Mouse (Mus musculus) hematopoietic stem cell, adult 5-6 weeks (primary cell): ENCODE results near the gene Irf6. TPM values are rescaled to one million over a fixed set of nuclear protein-coding genes. Genes with fewer than 3 reads are reported as not detected.

Experiments used
- ATAC-seq, 2 experiments: fragments of 125-278 bp in 1 of 2; replicated peaks in 1 of 2; 2 replicates each; pipeline ENCODE4 v1.8.0; 2016 to 2017; ENCODE audit warnings: inconsistent platforms in 2 of 2, mild to moderate bottlenecking in 2 of 2, moderate number of reproducible peaks in 2 of 2, low read depth in 1 of 2, moderate TSS enrichment in 1 of 2; ENCODE audit not compliant: low FRiP score in 2 of 2, poor library complexity in 2 of 2, severe bottlenecking in 2 of 2, insufficient read depth in 1 of 2, low TSS enrichment in 1 of 2
- total RNA-seq: library from RNA; stranded (forward); fragments of 172-1452, 232-1000 nt; gene quantifications from 2 replicates; pipeline ENCODE4 v1.2.3, GENCODE M21; 2017

Gene Irf6
- total RNA-seq = 12.9 and 14.5 TPM in 2 replicates

GRCm38 (mm10) chr1:193152872-193153271 lies at the start of gene Irf6:
Gene Irf6 (plus strand): TSS chr1:193153111.
- peak; percentile 90 to 91 for ATAC-seq

- ATAC-seq = no peak
Observed at GRCm38 (mm10) chr1:193112093-193112492, 40.8 kb upstream of the Irf6 start.

GRCm38 (mm10) chr1:193122793-193123192 lies 30.1 kb upstream of the Irf6 start:
- ATAC-seq = no peak

DNA sequence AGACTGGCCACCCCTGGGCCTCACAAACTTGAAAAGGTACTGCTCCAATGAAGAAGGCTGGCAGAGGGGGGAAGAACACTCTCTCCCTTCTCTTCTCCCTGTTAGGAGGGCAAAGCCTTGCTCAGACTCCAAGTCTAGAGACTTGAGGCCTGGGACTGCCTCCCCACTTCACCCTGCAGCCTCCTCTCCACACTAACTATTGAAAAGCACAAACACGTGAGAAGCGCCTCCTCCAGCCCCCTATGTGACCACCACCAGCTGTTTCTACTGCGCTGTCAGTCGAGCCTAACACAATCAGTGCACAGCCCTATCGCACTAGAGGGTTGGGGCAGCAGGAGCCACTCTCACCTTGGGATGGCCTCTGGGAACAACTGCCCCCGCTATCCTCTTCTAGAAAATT lies 29.6 kb upstream of the Irf6 start:
- ATAC-seq = no peak

DNA sequence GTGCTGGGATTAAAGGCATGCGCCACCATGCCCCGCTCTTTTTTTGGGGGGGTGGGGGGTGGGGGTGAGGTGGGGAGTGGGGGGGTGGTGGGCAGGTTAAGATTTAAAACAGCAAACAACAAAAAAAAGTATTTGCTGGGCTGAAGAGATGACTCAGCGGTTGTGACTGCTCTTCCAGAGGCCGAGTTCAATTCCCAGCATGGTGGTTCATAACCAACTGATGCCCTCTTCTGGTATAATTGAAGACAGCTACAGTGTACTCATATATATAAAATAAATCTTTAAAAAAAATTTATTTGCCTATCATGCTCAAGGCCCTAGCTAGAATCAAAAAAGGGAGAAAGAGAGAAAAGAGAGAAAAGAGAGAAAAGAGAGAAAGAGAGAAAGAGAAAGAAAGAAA lies 27.1 kb upstream of the Irf6 start:
- ATAC-seq = no peak

DNA sequence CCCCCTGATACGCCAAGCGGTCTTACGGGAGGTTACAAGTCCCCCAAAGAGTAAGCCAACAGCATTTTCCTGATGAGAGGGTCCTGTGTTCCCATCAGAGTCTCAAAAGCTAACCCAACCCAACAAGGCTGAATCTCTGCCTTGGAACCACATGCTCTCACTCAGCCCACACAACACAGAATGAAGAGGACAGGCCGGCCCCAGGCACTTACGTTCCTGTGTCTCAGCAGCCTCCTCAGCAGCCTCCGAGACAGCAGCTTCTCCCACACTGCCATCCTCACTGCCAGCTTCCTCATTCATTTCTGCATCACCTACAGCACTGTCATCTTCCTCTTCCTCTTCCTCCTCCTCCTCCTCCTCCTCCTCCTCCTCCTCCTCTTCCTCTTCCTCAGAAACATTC lies 24.9 kb upstream of the Irf6 start:
- ATAC-seq = no peak

DNA sequence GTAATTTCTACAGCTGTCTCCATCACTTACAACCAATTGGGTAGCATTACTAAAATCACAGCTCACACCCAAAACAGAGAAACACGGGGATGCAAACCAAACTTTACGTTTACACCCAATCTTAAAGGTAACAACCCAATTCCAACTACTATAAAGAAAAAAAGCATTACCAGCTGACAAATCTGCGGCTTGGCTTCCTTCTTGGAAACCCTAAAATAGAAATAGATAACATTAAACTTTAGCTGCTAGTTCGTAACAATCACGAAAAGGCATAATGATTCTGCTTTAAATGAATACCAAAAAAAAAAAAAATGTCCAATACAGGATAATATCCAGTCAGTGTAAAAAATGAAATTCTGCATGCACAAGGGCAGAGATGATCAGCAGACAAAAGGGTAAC lies 23.6 kb upstream of the Irf6 start:
- no peak for ATAC-seq

DNA sequence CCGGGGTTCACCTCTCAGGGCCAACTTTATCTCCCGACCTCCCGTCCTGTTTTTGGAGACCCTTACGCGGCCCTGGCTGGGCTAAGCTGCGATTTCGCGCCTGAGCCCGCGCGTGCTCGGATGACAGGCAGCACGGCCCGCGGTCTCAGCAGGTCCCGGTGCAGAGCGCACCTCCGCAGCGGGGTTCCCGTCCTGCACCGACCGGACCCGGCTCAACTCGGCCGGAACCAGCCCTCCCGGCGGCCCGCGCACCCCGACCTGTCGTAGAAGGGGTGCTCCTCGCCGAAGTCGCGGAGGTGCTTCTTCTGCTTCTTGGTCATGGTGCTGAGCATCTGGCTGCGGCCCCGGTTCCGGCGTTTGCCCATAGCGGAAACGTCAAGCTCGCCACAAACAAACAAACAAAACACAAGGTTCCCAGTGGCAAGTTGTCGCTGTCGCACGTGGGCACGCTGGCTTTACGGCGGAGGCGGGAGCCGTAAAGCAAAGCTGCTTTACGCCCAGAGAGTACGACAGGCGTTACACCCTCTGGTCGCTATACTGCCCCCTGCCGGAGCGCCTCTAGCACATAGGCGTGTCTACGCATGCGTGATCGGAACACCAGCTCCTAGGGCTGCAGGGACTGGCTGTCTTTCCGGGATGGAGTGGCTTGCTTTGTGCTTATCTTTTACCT lies 23.0 kb upstream of the Irf6 start, which contains the start of gene Diexf:
Gene Diexf (minus strand): TSS at position 487 of the 670 bp plus-strand sequence.
- peak; percentile 92 to 95 for ATAC-seq

GRCm38 (mm10) chr1:193130456-193130825 lies 22.5 kb upstream of the Irf6 start:
- no peak; a peak in 1 of 4 replicates for ATAC-seq

DNA sequence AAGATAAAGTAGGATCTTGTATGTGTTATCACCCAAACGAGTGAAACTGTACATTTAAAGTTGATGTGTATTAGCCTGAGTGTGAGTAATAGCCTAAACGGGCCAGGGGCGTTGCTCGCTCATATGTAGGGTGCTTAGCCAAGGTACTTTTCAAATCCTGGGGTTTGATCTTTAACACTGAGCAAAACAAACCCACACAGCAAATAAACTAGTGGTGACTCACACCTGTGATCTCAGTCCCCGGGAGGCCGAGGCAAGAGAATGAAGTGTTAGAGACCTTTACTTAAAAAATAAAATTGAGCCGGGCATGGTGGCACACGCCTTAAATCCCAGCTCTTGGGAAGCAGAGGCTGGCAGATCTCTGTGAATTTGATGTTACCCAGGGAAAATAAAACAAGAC lies 22.1 kb upstream of the Irf6 start:
- no peak for ATAC-seq

- ATAC-seq = no peak
Observed at GRCm38 (mm10) chr1:193131311-193131948, 21.5 kb upstream of the Irf6 start.

- no peak for ATAC-seq
Observed at GRCm38 (mm10) chr1:193132385-193132784, 20.5 kb upstream of the Irf6 start.

- ATAC-seq = no peak
Observed at GRCm38 (mm10) chr1:193133726-193134125, 19.2 kb upstream of the Irf6 start.

GRCm38 (mm10) chr1:193138087-193138486 lies 14.8 kb upstream of the Irf6 start:
- no peak for ATAC-seq

DNA sequence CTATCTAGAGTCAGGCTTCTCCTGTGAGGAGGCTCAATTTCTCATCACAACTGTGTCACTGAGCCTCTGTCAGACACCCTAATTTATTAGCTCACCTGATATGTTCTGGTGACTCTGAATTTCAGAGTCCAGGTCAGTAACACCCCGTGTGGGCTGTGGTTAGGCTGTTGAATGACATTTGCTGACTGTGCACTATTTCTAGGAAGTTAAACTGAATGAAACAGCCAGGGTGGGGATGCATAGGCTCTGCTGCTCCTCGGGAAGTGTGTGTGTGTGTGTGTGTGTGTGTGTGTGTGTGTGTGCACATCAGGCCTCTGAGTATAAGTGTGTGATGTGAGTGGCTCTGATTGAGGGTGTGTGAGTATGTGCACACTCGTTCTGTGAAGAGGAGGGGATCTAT lies 14.2 kb upstream of the Irf6 start:
- peak; percentile 51 to 61 for ATAC-seq

DNA sequence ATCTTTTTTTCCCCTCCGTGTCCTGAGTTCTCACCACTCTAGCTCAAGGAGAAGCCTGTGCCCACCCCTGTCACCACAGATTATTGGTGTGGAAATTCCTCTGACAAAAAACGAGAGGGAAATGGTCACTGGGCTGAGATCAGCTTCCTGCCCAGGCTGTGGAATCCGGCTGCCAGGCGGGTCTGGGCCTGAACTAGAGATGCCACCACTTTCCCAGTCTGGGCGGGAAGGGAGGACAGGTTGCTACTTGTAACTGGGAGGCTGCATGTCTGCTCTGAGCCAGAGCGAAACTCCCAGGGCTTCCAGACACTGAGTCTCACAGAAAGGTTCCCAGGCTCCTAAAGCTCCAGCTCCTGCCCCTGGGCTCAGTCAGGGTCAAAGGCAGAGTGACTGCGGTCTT lies 11.8 kb upstream of the Irf6 start:
- ATAC-seq = no peak

- ATAC-seq = peak; percentile 76 to 89
Observed at GRCm38 (mm10) chr1:193142517-193143062, 10.3 kb upstream of the Irf6 start.

GRCm38 (mm10) chr1:193144516-193144915 lies 8.4 kb upstream of the Irf6 start:
- ATAC-seq = no peak

DNA sequence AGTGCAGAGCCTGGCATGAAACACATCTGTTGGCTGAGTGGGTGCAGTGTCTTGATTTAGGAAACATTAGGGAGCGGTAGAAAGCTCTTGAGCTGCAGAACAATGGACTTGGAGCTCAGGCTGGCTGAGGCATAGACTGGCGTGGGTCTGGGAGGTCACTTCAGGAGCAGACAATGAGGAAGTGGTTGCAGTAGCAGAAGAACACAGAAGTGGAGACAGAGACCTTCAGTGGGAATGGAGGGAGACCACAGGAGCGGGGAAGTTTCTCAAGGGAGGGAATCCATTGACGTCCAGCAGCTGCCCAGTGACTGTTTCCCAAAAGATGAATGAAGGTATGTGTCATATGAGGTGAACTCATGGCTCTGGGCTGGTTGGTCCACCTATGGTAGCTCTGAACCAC lies 7.8 kb upstream of the Irf6 start:
- 0 out of 4 replicates have a peak, but pooled peaks of 1 of the 2 experiments have one; percentile 9 for ATAC-seq
